Mouse (Mus musculus): ENCODE results near the gene Dusp1. TPM values are rescaled to one million over a fixed set of nuclear protein-coding genes. Genes with fewer than 3 reads are reported as not detected.

Gene Dusp1
- polyA plus RNA-seq, 1 experiment from 2014 or later, result 36.9 TPM

DNA sequence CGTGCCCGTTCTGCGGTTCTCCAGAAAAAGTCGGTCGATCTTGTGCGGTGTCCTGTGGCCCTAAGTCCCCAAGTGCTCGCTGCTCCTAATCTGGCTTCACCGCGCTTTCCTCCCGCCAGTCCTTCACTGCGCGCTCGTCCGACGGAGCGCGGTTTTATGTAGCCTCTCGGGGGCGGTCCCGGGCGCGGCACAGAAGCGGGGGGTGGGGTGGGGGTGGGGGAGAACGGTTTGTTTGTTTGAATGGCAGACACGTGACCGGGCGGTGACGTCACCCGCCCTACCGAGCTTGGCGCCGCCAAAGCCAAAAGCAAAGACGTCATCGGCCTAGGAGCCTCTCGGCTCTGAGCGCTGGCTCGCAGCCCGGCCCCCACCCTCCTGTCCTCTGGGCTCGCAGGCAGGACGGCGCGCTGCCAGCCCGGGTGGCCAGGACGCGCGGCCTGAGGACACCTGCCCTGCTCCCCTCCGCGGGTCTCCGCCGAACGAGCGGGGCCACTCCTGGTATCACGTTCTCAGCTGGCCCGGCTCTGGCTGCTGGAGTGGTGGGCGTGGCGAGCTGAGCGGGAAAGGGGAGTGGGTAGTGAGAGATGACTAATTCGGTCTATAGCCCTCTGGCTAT, 53.5 kb downstream of the Dusp1 start:
- Histone ChIP-seq H3K4me2 (ENCODE audit: low read length) (peak overlapping the region; percentile 95), H3K27ac (replicated peaks in 1 of 2; ENCODE audit: control insufficient read depth in 1 of 2, insufficient read depth in 1 of 2, low read depth in 2 of 2, low read length in 2 of 2) (peak overlapping the region; percentile 99), H3K27me3 (ENCODE audit: control insufficient read depth, insufficient read depth, low read length) (no peaks in the 10 kb centered on the region), H3K36me3 (ENCODE audit: control insufficient read depth, insufficient read depth, low read length) (peaks cover 26% of the 10 kb centered on the region), H3K4me3 (ENCODE audit: control insufficient read depth in 1 of 2, insufficient read depth in 1 of 2, low read depth in 1 of 2, low read length in 2 of 2) (peak overlapping the region; percentile 83 to 85), H3K9me3 (ENCODE audit: control insufficient read depth, low read length) (no peaks in the 10 kb centered on the region), H3K4me1 (ENCODE audit: control insufficient read depth in 2 of 2, insufficient read depth in 2 of 2, low read length in 2 of 2) (peaks cover 46 to 65% of the 10 kb centered on the region in 2 experiments), H3K9ac (ENCODE audit: low read length) (peak overlapping the region; percentile 98)
- peak; percentile 87 for ATAC-seq (ENCODE audit: insufficient number of reproducible peaks, insufficient read depth, low FRiP score, low read depth)
- under 1% methylated on average over 58 of the region's 58 CpGs for WGBS

GRCm38 (mm10) chr17:26507966-26508344, 54.0 kb downstream of the Dusp1 start:
- Histone ChIP-seq H3K4me3 (ENCODE audit: control insufficient read depth in 1 of 2, insufficient read depth in 1 of 2, low read depth in 1 of 2, low read length in 2 of 2) (peak overlapping the region; percentile 83 to 85), H3K9me3 (ENCODE audit: control insufficient read depth, low read length) (no peaks in the 10 kb centered on the region), H3K9ac (ENCODE audit: low read length) (peak overlapping the region; percentile 98), H3K4me2 (ENCODE audit: low read length) (peak overlapping the region; percentile 95), H3K27me3 (ENCODE audit: control insufficient read depth, insufficient read depth, low read length) (no peaks in the 10 kb centered on the region), H3K36me3 (ENCODE audit: control insufficient read depth, insufficient read depth, low read length) (peaks cover 26% of the 10 kb centered on the region), H3K4me1 (ENCODE audit: control insufficient read depth in 2 of 2, insufficient read depth in 2 of 2, low read length in 2 of 2) (peaks cover 45 to 65% of the 10 kb centered on the region in 2 experiments), H3K27ac (replicated peaks in 1 of 2; ENCODE audit: control insufficient read depth in 1 of 2, insufficient read depth in 1 of 2, low read depth in 2 of 2, low read length in 2 of 2) (peak overlapping the region; percentile 97 to 99)
- ATAC-seq (ENCODE audit: insufficient number of reproducible peaks, insufficient read depth, low FRiP score, low read depth), result peak; percentile 71
- under 1% methylated on average over 46 of the region's 46 CpGs for WGBS

- H3K27ac ChIP-seq (replicated peaks in 1 of 2; ENCODE audit: control insufficient read depth in 1 of 2, insufficient read depth in 1 of 2, low read depth in 2 of 2, low read length in 2 of 2), result peak overlapping the region; percentile 97 to 99
- H3K27me3 ChIP-seq (ENCODE audit: control insufficient read depth, insufficient read depth, low read length), result no peaks in the 10 kb centered on the region
- ATAC-seq (ENCODE audit: insufficient number of reproducible peaks, insufficient read depth, low FRiP score, low read depth), result no peak
- no peaks in the 10 kb centered on the region for H3K9me3 ChIP-seq (ENCODE audit: control insufficient read depth, low read length)
- WGBS, result 8% methylated on average over 24 of the region's 24 CpGs
- peak overlapping the region; percentile 95 for H3K4me2 ChIP-seq (ENCODE audit: low read length)
- H3K36me3 ChIP-seq (ENCODE audit: control insufficient read depth, insufficient read depth, low read length), result peaks cover 26% of the 10 kb centered on the region
- peaks cover 44 to 65% of the 10 kb centered on the region in 2 experiments for H3K4me1 ChIP-seq (ENCODE audit: control insufficient read depth in 2 of 2, insufficient read depth in 2 of 2, low read length in 2 of 2)
- peak overlapping the region; percentile 98 for H3K9ac ChIP-seq (ENCODE audit: low read length)
- H3K4me3 ChIP-seq (ENCODE audit: control insufficient read depth in 1 of 2, insufficient read depth in 1 of 2, low read depth in 1 of 2, low read length in 2 of 2), result peak overlapping the region; percentile 83 to 85
Measured at GRCm38 (mm10) chr17:26506997-26507871, 54.7 kb downstream of the Dusp1 start.

- H3K4me2 ChIP-seq (ENCODE audit: low read length), result peak overlapping the region; percentile 95
- H3K27ac ChIP-seq (replicated peaks in 1 of 2; ENCODE audit: control insufficient read depth in 1 of 2, insufficient read depth in 1 of 2, low read depth in 2 of 2, low read length in 2 of 2), result peak overlapping the region; percentile 97 to 99; a peak in 3 of 4 replicates
- H3K9ac ChIP-seq (ENCODE audit: low read length), result peak overlapping the region; percentile 98
- H3K9me3 ChIP-seq (ENCODE audit: control insufficient read depth, low read length), result no peaks in the 10 kb centered on the region
- peaks cover 26% of the 10 kb centered on the region for H3K36me3 ChIP-seq (ENCODE audit: control insufficient read depth, insufficient read depth, low read length)
- H3K27me3 ChIP-seq (ENCODE audit: control insufficient read depth, insufficient read depth, low read length), result no peaks in the 10 kb centered on the region
- H3K4me3 ChIP-seq (ENCODE audit: control insufficient read depth in 1 of 2, insufficient read depth in 1 of 2, low read depth in 1 of 2, low read length in 2 of 2), result peak overlapping the region; percentile 83 to 85
- no peak for ATAC-seq (ENCODE audit: insufficient number of reproducible peaks, insufficient read depth, low FRiP score, low read depth)
- 50% methylated on average over 14 of the region's 14 CpGs for WGBS
- peaks cover 44 to 57% of the 10 kb centered on the region in 2 experiments for H3K4me1 ChIP-seq (ENCODE audit: control insufficient read depth in 2 of 2, insufficient read depth in 2 of 2, low read length in 2 of 2)
Measured at GRCm38 (mm10) chr17:26506031-26506641, 55.8 kb downstream of the Dusp1 start.

- ATAC-seq (ENCODE audit: insufficient number of reproducible peaks, insufficient read depth, low FRiP score, low read depth), result no peak
- no peaks in the 10 kb centered on the region for H3K27me3 ChIP-seq (ENCODE audit: control insufficient read depth, insufficient read depth, low read length)
- H3K9me3 ChIP-seq (ENCODE audit: control insufficient read depth, low read length), result no peaks in the 10 kb centered on the region
- H3K36me3 ChIP-seq (ENCODE audit: control insufficient read depth, insufficient read depth, low read length), result peaks cover 26% of the 10 kb centered on the region
- peak overlapping the region; percentile 65 for H3K9ac ChIP-seq (ENCODE audit: low read length)
- WGBS, result 74% methylated on average over 3 of the region's 3 CpGs
- H3K4me3 ChIP-seq (ENCODE audit: control insufficient read depth in 1 of 2, insufficient read depth in 1 of 2, low read depth in 1 of 2, low read length in 2 of 2), result peak overlapping the region in 1 of 2 experiments; percentile 85; a peak in 2 of 4 replicates
- peak overlapping the region in 1 of 2 experiments; percentile 99; a peak in 2 of 4 replicates for H3K27ac ChIP-seq (replicated peaks in 1 of 2; ENCODE audit: control insufficient read depth in 1 of 2, insufficient read depth in 1 of 2, low read depth in 2 of 2, low read length in 2 of 2)
- peaks cover 44 to 56% of the 10 kb centered on the region in 2 experiments for H3K4me1 ChIP-seq (ENCODE audit: control insufficient read depth in 2 of 2, insufficient read depth in 2 of 2, low read length in 2 of 2)
- H3K4me2 ChIP-seq (ENCODE audit: low read length), result peak overlapping the region; percentile 95
Measured at GRCm38 (mm10) chr17:26505181-26505581, 56.7 kb downstream of the Dusp1 start.

GRCm38 (mm10) chr17:26503981-26504671, 57.8 kb downstream of the Dusp1 start:
- Histone ChIP-seq H3K4me1 (ENCODE audit: control insufficient read depth in 2 of 2, insufficient read depth in 2 of 2, low read length in 2 of 2) (peaks cover 40 to 52% of the 10 kb centered on the region in 2 experiments), H3K9ac (ENCODE audit: low read length) (peak overlapping the region; percentile 65), H3K9me3 (ENCODE audit: control insufficient read depth, low read length) (no peaks in the 10 kb centered on the region), H3K4me2 (ENCODE audit: low read length) (peak overlapping the region; percentile 95), H3K27me3 (ENCODE audit: control insufficient read depth, insufficient read depth, low read length) (no peaks in the 10 kb centered on the region), H3K27ac (replicated peaks in 1 of 2; ENCODE audit: control insufficient read depth in 1 of 2, insufficient read depth in 1 of 2, low read depth in 2 of 2, low read length in 2 of 2) (peak overlapping the region; percentile 86 to 99), H3K36me3 (ENCODE audit: control insufficient read depth, insufficient read depth, low read length) (peaks cover 26% of the 10 kb centered on the region), H3K4me3 (ENCODE audit: control insufficient read depth in 1 of 2, insufficient read depth in 1 of 2, low read depth in 1 of 2, low read length in 2 of 2) (peak overlapping the region in 1 of 2 experiments; percentile 15; a peak in 1 of 4 replicates)
- no peak for ATAC-seq (ENCODE audit: insufficient number of reproducible peaks, insufficient read depth, low FRiP score, low read depth)
- 9% methylated on average over 11 of the region's 11 CpGs for WGBS

All from heart, embryonic 14.5 days (tissue).